Mouse (Mus musculus): Measurements from ENCODE around the gene Tbc1d24. TPM values are rescaled to one million over a fixed set of nuclear protein-coding genes. Genes with fewer than 3 reads are reported as not detected.
"Not testable (repeated sequence)": the region's sequence is repeated elsewhere in the genome, so short reads cannot be mapped to it uniquely, and the experiment has no call there.

The Tbc1d24 gene
- polyA plus RNA-seq, 1 experiment: 4.3 TPM

- H3K79me2 ChIP-seq (ENCODE audit: control insufficient read depth, insufficient read depth): peaks cover 47% of the 10 kb centered on the region
- H3ac ChIP-seq (ENCODE audit: control insufficient read depth, insufficient read length): peak overlapping the region; percentile 53
- TF ChIP-seq SRF (IDR thresholded peaks at IDR 0.05; ENCODE audit: control insufficient read depth, insufficient read length, low read depth) (no peak), MYOD1 (IDR thresholded peaks at IDR 0.05; ENCODE audit: control insufficient read depth in 1 of 3, insufficient read length in 2 of 3, low read depth in 2 of 3) (no peak), CEBPB (IDR thresholded peaks at IDR 0.05; ENCODE audit: insufficient read depth, poor library complexity, severe bottlenecking) (no peak), MAX (IDR thresholded peaks at IDR 0.05; ENCODE audit: low read depth) (no peak), TCF12 (IDR thresholded peaks at IDR 0.05; ENCODE audit: insufficient read depth, poor library complexity, severe bottlenecking) (no peak), E2F4 (IDR thresholded peaks at IDR 0.05; ENCODE audit: insufficient read depth) (no peak), POLR2AphosphoS2 (IDR thresholded peaks at IDR 0.05; ENCODE audit: insufficient read length, low read depth) (no peak), MYOG (IDR thresholded peaks at IDR 0.05; ENCODE audit: control insufficient read depth in 1 of 3, insufficient read depth in 1 of 3, insufficient read length in 2 of 3, low read depth in 2 of 3) (no peak), USF1 (IDR thresholded peaks at IDR 0.05; ENCODE audit: low read depth) (no peak), TCF3 (IDR thresholded peaks at IDR 0.05; ENCODE audit: insufficient read length, low read depth) (no peak), POLR2A (IDR thresholded peaks at IDR 0.05; ENCODE audit: insufficient read length, low read depth) (no peak), REST (IDR thresholded peaks at IDR 0.05; ENCODE audit: insufficient read depth, insufficient read length) (no peak)
- H3K4me3 ChIP-seq: peak overlapping the region; percentile 57
- no peaks in the 10 kb centered on the region for H3K36me3 ChIP-seq (ENCODE audit: control insufficient read depth, insufficient read depth)
- H3K27me3 ChIP-seq (ENCODE audit: control insufficient read depth, insufficient read depth, insufficient read length): no peaks in the 10 kb centered on the region
- H3K4me2 ChIP-seq (ENCODE audit: low read depth): peak overlapping the region; percentile 93
Observed at GRCm38 (mm10) chr17:24140845-24141424, 64.4 kb downstream of the Tbc1d24 start.

GRCm38 (mm10) chr17:24139968-24140367, 65.4 kb downstream of the Tbc1d24 start:
- H3K79me2 ChIP-seq (ENCODE audit: control insufficient read depth, insufficient read depth): peaks cover 52% of the 10 kb centered on the region
- H3K4me3 ChIP-seq: peak overlapping the region; percentile 57
- TF ChIP-seq CEBPB (IDR thresholded peaks at IDR 0.05; ENCODE audit: insufficient read depth, poor library complexity, severe bottlenecking): no peak
- no peak for TF ChIP-seq SRF (IDR thresholded peaks at IDR 0.05; ENCODE audit: control insufficient read depth, insufficient read length, low read depth)
- H3K27me3 ChIP-seq (ENCODE audit: control insufficient read depth, insufficient read depth, insufficient read length): no peaks in the 10 kb centered on the region
- no peak overlapping the region for H3ac ChIP-seq (ENCODE audit: control insufficient read depth, insufficient read length)
- H3K4me2 ChIP-seq (ENCODE audit: low read depth): peak overlapping the region; percentile 93
- H3K36me3 ChIP-seq (ENCODE audit: control insufficient read depth, insufficient read depth): no peaks in the 10 kb centered on the region

- Histone ChIP-seq H3ac (ENCODE audit: control insufficient read depth, insufficient read length) (no peak overlapping the region), H3K27me3 (ENCODE audit: control insufficient read depth, insufficient read depth, insufficient read length) (no peaks in the 10 kb centered on the region), H3K4me2 (ENCODE audit: low read depth) (peak overlapping the region; percentile 93), H3K36me3 (ENCODE audit: control insufficient read depth, insufficient read depth) (no peaks in the 10 kb centered on the region), H3K4me3 (no peak overlapping the region), H3K79me2 (ENCODE audit: control insufficient read depth, insufficient read depth) (peaks cover 59% of the 10 kb centered on the region)
- no peak for TF ChIP-seq MAX (IDR thresholded peaks at IDR 0.05; ENCODE audit: low read depth)
- peak; percentile 32 for TF ChIP-seq USF1 (IDR thresholded peaks at IDR 0.05; ENCODE audit: low read depth)
- TF ChIP-seq MYOD1 (IDR thresholded peaks at IDR 0.05; ENCODE audit: control insufficient read depth in 1 of 3, insufficient read length in 2 of 3, low read depth in 2 of 3): peak in 2 of 3 experiments; percentile 3 to 5
- TF ChIP-seq E2F4 (IDR thresholded peaks at IDR 0.05; ENCODE audit: insufficient read depth): no peak
Observed at GRCm38 (mm10) chr17:24139256-24139655, 66.1 kb downstream of the Tbc1d24 start.

- Histone ChIP-seq H3ac (ENCODE audit: control insufficient read depth, insufficient read length) (no peak overlapping the region), H3K4me2 (ENCODE audit: low read depth) (peak overlapping the region; percentile 27), H3K79me2 (ENCODE audit: control insufficient read depth, insufficient read depth) (peaks cover 78% of the 10 kb centered on the region), H3K4me3 (no peak overlapping the region), H3K36me3 (ENCODE audit: control insufficient read depth, insufficient read depth) (no peaks in the 10 kb centered on the region), H3K27me3 (ENCODE audit: control insufficient read depth, insufficient read depth, insufficient read length) (no peaks in the 10 kb centered on the region)
- TF ChIP-seq MYOG (IDR thresholded peaks at IDR 0.05; ENCODE audit: control insufficient read depth in 1 of 3, insufficient read depth in 1 of 3, insufficient read length in 2 of 3, low read depth in 2 of 3) (peak in 2 of 3 experiments; percentile 45 to 81), TCF12 (IDR thresholded peaks at IDR 0.05; ENCODE audit: insufficient read depth, poor library complexity, severe bottlenecking) (peak; percentile 50), USF1 (IDR thresholded peaks at IDR 0.05; ENCODE audit: low read depth) (no peak), TCF3 (IDR thresholded peaks at IDR 0.05; ENCODE audit: insufficient read length, low read depth) (peak; percentile 43), MYOD1 (IDR thresholded peaks at IDR 0.05; ENCODE audit: control insufficient read depth in 1 of 3, insufficient read length in 2 of 3, low read depth in 2 of 3) (peak in 2 of 3 experiments; percentile 83)
Observed at GRCm38 (mm10) chr17:24137226-24137880, 68.0 kb downstream of the Tbc1d24 start.

GRCm38 (mm10) chr17:24134062-24134461, 71.3 kb downstream of the Tbc1d24 start:
- peaks cover 92% of the 10 kb centered on the region for H3K79me2 ChIP-seq (ENCODE audit: control insufficient read depth, insufficient read depth)
- H3K4me3 ChIP-seq: no peak overlapping the region
- H3K4me2 ChIP-seq (ENCODE audit: low read depth): no peak overlapping the region
- H3K36me3 ChIP-seq (ENCODE audit: control insufficient read depth, insufficient read depth): no peaks in the 10 kb centered on the region
- no peak overlapping the region for H3ac ChIP-seq (ENCODE audit: control insufficient read depth, insufficient read length)
- TF ChIP-seq E2F4 (IDR thresholded peaks at IDR 0.05; ENCODE audit: insufficient read depth) (no peak), SRF (IDR thresholded peaks at IDR 0.05; ENCODE audit: control insufficient read depth, insufficient read length, low read depth) (no peak), MYOD1 (IDR thresholded peaks at IDR 0.05; ENCODE audit: control insufficient read depth in 1 of 3, insufficient read length in 2 of 3, low read depth in 2 of 3) (no peak), MYOG (IDR thresholded peaks at IDR 0.05; ENCODE audit: control insufficient read depth in 1 of 3, insufficient read depth in 1 of 3, insufficient read length in 2 of 3, low read depth in 2 of 3) (no peak), CEBPB (IDR thresholded peaks at IDR 0.05; ENCODE audit: insufficient read depth, poor library complexity, severe bottlenecking) (no peak), TCF3 (IDR thresholded peaks at IDR 0.05; ENCODE audit: insufficient read length, low read depth) (no peak), POLR2A (IDR thresholded peaks at IDR 0.05; ENCODE audit: insufficient read length, low read depth) (no peak), TCF12 (IDR thresholded peaks at IDR 0.05; ENCODE audit: insufficient read depth, poor library complexity, severe bottlenecking) (no peak), USF1 (IDR thresholded peaks at IDR 0.05; ENCODE audit: low read depth) (no peak), POLR2AphosphoS2 (IDR thresholded peaks at IDR 0.05; ENCODE audit: insufficient read length, low read depth) (no peak)
- no peaks in the 10 kb centered on the region for H3K27me3 ChIP-seq (ENCODE audit: control insufficient read depth, insufficient read depth, insufficient read length)

GRCm38 (mm10) chr17:24132919-24133318, 72.4 kb downstream of the Tbc1d24 start:
- peaks cover 92% of the 10 kb centered on the region for H3K79me2 ChIP-seq (ENCODE audit: control insufficient read depth, insufficient read depth)
- H3K36me3 ChIP-seq (ENCODE audit: control insufficient read depth, insufficient read depth); H3K27me3 ChIP-seq (ENCODE audit: control insufficient read depth, insufficient read depth, insufficient read length); H3K4me2 ChIP-seq (ENCODE audit: low read depth); H3ac ChIP-seq (ENCODE audit: control insufficient read depth, insufficient read length); H3K4me3 ChIP-seq: not testable (repeated sequence)
